Mouse (Mus musculus): ENCODE data around the gene Slc9a2. TPM values are rescaled to one million over a fixed set of nuclear protein-coding genes. Genes with fewer than 3 reads are reported as not detected.

Gene Slc9a2
- polyA plus RNA-seq, 1 experiment from 2014 or later, result not detected

Other genes starting within 250 kb of the Slc9a2 start
- not detected in 2 replicates for gene Il18r1, start 215.0 kb upstream of the Slc9a2 start, polyA plus RNA-seq (2015; fragmentation: Nextera tagmentation; extraction: Ambion mirVana)
- 0.08 TPM in 2 replicates for gene Il18rap, start 165.2 kb upstream of the Slc9a2 start, polyA plus RNA-seq (2015; fragmentation: Nextera tagmentation; extraction: Ambion mirVana)
- 0.05 and 0.49 TPM in 2 replicates for gene Slc9a4, start 100.5 kb upstream of the Slc9a2 start, polyA plus RNA-seq (2015; fragmentation: Nextera tagmentation; extraction: Ambion mirVana)
- gene Mfsd9, start 110.1 kb downstream of the Slc9a2 start, polyA plus RNA-seq (2015; fragmentation: Nextera tagmentation; extraction: Ambion mirVana), result 5.3 and 5.6 TPM in 2 replicates
- 0.12 TPM in 2 replicates for gene Tmem182, start 125.0 kb downstream of the Slc9a2 start, polyA plus RNA-seq (2015; fragmentation: Nextera tagmentation; extraction: Ambion mirVana)